In the genomic region with DNA sequence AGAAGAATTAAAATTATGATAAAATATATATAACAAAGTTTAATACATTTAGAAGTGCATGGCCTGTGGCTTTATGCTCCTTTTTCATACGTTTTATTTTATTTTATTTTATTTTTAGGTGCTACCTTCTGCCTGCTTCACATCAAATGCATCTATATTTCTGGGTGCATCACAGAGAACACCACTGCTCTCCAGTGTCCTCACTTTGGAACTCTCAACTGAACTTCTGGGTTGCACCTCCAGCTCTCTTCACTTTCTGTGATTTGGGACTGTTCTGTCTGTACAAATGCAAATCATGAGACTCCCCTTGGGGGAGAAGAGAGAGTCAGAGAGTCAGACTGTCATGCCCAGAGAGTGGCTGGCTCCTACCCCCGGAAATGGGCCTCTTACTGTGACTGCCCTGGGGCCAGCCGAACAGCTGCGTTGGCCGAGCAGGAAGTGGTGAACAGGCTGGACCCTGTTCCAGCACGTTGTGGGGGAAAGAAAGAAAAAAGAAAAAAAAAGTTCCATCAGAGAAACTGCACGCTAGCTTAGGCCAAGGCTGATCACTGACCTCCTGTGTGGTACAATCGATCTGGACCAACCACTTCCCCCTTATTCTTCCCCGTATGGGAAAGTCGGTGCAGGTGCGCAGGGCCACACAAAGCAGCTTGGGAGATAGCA, we compare ENCODE assay signal across 8 mouse cellular contexts.
DNase-seq lines count a peak whose midpoint lies in the region; ATAC-seq lines count a peak whose summit lies in the region.

No protein-coding gene starts in this region.

- peak; percentile 23; the same call in 1 of the 2 replicates for ATAC-seq in frontal cortex, adult (ENCODE audit: low TSS enrichment)

- no peak for DNase-seq in frontal cortex, postnatal 36 days (ENCODE audit: low spot score in 2 of 2)
- DNase-seq in thymus, postnatal 0 days (ENCODE audit: low spot score), result peak; percentile 40
- no peak for DNase-seq in thymus, postnatal 4 days
- DNase-seq in kidney, postnatal 36 days, result peak; percentile 28 to 59
- DNase-seq in skeletal muscle tissue, adult 2 months (ENCODE audit: low read depth, low spot score), result peak; percentile 29
- no peak for DNase-seq in adrenal gland, postnatal 10 days
- no peak for DNase-seq in urinary bladder, postnatal 10 days (ENCODE audit: low spot score)

Comparison
In these comparisons a context has a peak if more than half of its experiments do, and no peak if none do; other contexts are left out.
1. DNase-seq: peak in thymus, postnatal 0 days (single experiment), kidney, postnatal 36 days (2 of 2) and skeletal muscle tissue, adult 2 months (single experiment); none in frontal cortex, postnatal 36 days (0 of 2), thymus, postnatal 4 days (single experiment), adrenal gland, postnatal 10 days (single experiment) and urinary bladder, postnatal 10 days (single experiment).